Mouse (Mus musculus): ENCODE measurements around the gene Nab2. TPM values are rescaled to one million over a fixed set of nuclear protein-coding genes. Genes with fewer than 3 reads are reported as not detected.

Nab2 gene
- polyA plus RNA-seq, 1 experiment: 30.6 TPM

GRCm38 (mm10) chr10:127617294-127617693 is 51.1 kb downstream of the Nab2 start:
- H3K27me3 ChIP-seq (ENCODE audit: control insufficient read depth, insufficient read depth, low read length): peaks cover 7% of the 10 kb centered on the region
- 90% methylated on average over 4 of the region's 4 CpGs for WGBS

GRCm38 (mm10) chr10:127616261-127616679 is 52.1 kb downstream of the Nab2 start:
- peaks cover 3% of the 10 kb centered on the region; the same call in 1 of the 2 replicates for H3K4me1 ChIP-seq (ENCODE audit: control insufficient read depth, insufficient read depth, insufficient read length)
- TF ChIP-seq CTCF (IDR thresholded peaks at IDR 0.05; ENCODE audit: extremely low read depth, insufficient read depth, insufficient read length, insufficient replicate concordance) (no peak), POLR2A (IDR thresholded peaks at IDR 0.05; ENCODE audit: low read depth, low read length) (no peak)
- H3K4me3 ChIP-seq (ENCODE audit: extremely low read depth, insufficient read depth, insufficient read length): no peak overlapping the region
- no peak for DNase-seq (ENCODE audit: low read depth in 1 of 2, low spot score in 2 of 2)
- H3K27me3 ChIP-seq (ENCODE audit: control insufficient read depth, insufficient read depth, low read length): peaks cover 5% of the 10 kb centered on the region
- 0 out of 2 replicates have a peak overlapping the region, but pooled peaks have one; percentile 37 for H3K27ac ChIP-seq (ENCODE audit: insufficient read depth, low read length)
- H3K36me3 ChIP-seq (ENCODE audit: control insufficient read depth, insufficient read depth, low read length): no peaks in the 10 kb centered on the region
- WGBS: 82% methylated on average over 7 of the region's 7 CpGs

More at GRCm38 (mm10) chr10:127617294-127617693, 51.1 kb downstream of the Nab2 start:
- Histone ChIP-seq H3K4me1 (ENCODE audit: control insufficient read depth, insufficient read depth, insufficient read length) (peaks cover 6% of the 10 kb centered on the region; the same call in 1 of the 2 replicates), H3K36me3 (ENCODE audit: control insufficient read depth, insufficient read depth, low read length) (no peaks in the 10 kb centered on the region), H3K27ac (ENCODE audit: insufficient read depth, low read length) (no peak overlapping the region), H3K4me3 (ENCODE audit: extremely low read depth, insufficient read depth, insufficient read length) (no peak overlapping the region)
- no peak for TF ChIP-seq POLR2A (IDR thresholded peaks at IDR 0.05; ENCODE audit: low read depth, low read length)
- DNase-seq (ENCODE audit: low read depth in 1 of 2, low spot score in 2 of 2): no peak

GRCm38 (mm10) chr10:127615591-127615990 is 52.8 kb downstream of the Nab2 start:
- DNase-seq (ENCODE audit: low read depth in 1 of 2, low spot score in 2 of 2): no peak
- peaks cover 2% of the 10 kb centered on the region; the same call in 1 of the 2 replicates for H3K27me3 ChIP-seq (ENCODE audit: control insufficient read depth, insufficient read depth, low read length)
- 89% methylated on average over 1 of the region's 3 CpGs for WGBS
- H3K4me1 ChIP-seq (ENCODE audit: control insufficient read depth, insufficient read depth, insufficient read length): peaks cover 3% of the 10 kb centered on the region; the same call in 1 of the 2 replicates
- no peak overlapping the region for H3K4me3 ChIP-seq (ENCODE audit: extremely low read depth, insufficient read depth, insufficient read length)
- peak overlapping the region; percentile 37; the same call in 1 of the 2 replicates for H3K27ac ChIP-seq (ENCODE audit: insufficient read depth, low read length)
- TF ChIP-seq POLR2A (IDR thresholded peaks at IDR 0.05; ENCODE audit: low read depth, low read length) (no peak), CTCF (IDR thresholded peaks at IDR 0.05; ENCODE audit: extremely low read depth, insufficient read depth, insufficient read length, insufficient replicate concordance) (no peak)
- H3K36me3 ChIP-seq (ENCODE audit: control insufficient read depth, insufficient read depth, low read length): no peaks in the 10 kb centered on the region

- 71% methylated on average over 2 of the region's 2 CpGs for WGBS
- H3K27me3 ChIP-seq (ENCODE audit: control insufficient read depth, insufficient read depth, low read length): peaks cover 2% of the 10 kb centered on the region; the same call in 1 of the 2 replicates
- no peak overlapping the region for H3K4me3 ChIP-seq (ENCODE audit: extremely low read depth, insufficient read depth, insufficient read length)
- H3K36me3 ChIP-seq (ENCODE audit: control insufficient read depth, insufficient read depth, low read length): no peaks in the 10 kb centered on the region
- H3K27ac ChIP-seq (ENCODE audit: insufficient read depth, low read length): peak overlapping the region; percentile 37; the same call in 1 of the 2 replicates
- DNase-seq (ENCODE audit: low read depth in 1 of 2, low spot score in 2 of 2): no peak
- TF ChIP-seq POLR2A (IDR thresholded peaks at IDR 0.05; ENCODE audit: low read depth, low read length) (no peak), CTCF (IDR thresholded peaks at IDR 0.05; ENCODE audit: extremely low read depth, insufficient read depth, insufficient read length, insufficient replicate concordance) (no peak)
- H3K4me1 ChIP-seq (ENCODE audit: control insufficient read depth, insufficient read depth, insufficient read length): peaks cover 3% of the 10 kb centered on the region; the same call in 1 of the 2 replicates
Measured at GRCm38 (mm10) chr10:127615034-127615374, 53.4 kb downstream of the Nab2 start.

GRCm38 (mm10) chr10:127614236-127615033 is 53.9 kb downstream of the Nab2 start:
- no peaks in the 10 kb centered on the region for H3K36me3 ChIP-seq (ENCODE audit: control insufficient read depth, insufficient read depth, low read length)
- 60% methylated on average over 12 of the region's 12 CpGs for WGBS
- no peaks in the 10 kb centered on the region for H3K27me3 ChIP-seq (ENCODE audit: control insufficient read depth, insufficient read depth, low read length)
- H3K4me1 ChIP-seq (ENCODE audit: control insufficient read depth, insufficient read depth, insufficient read length): peaks cover 3% of the 10 kb centered on the region; the same call in 1 of the 2 replicates
- no peak for TF ChIP-seq POLR2A (IDR thresholded peaks at IDR 0.05; ENCODE audit: low read depth, low read length)
- TF ChIP-seq CTCF (IDR thresholded peaks at IDR 0.05; ENCODE audit: extremely low read depth, insufficient read depth, insufficient read length, insufficient replicate concordance): no peak
- H3K27ac ChIP-seq (ENCODE audit: insufficient read depth, low read length): no peak overlapping the region
- DNase-seq (ENCODE audit: low read depth in 1 of 2, low spot score in 2 of 2): no peak
- H3K4me3 ChIP-seq (ENCODE audit: extremely low read depth, insufficient read depth, insufficient read length): no peak overlapping the region

GRCm38 (mm10) chr10:127612079-127612775 is 56.1 kb downstream of the Nab2 start:
- DNase-seq (ENCODE audit: low read depth in 1 of 2, low spot score in 2 of 2): no peak
- Histone ChIP-seq H3K4me3 (ENCODE audit: extremely low read depth, insufficient read depth, insufficient read length) (no peak overlapping the region), H3K27me3 (ENCODE audit: control insufficient read depth, insufficient read depth, low read length) (no peaks in the 10 kb centered on the region), H3K27ac (ENCODE audit: insufficient read depth, low read length) (no peak overlapping the region), H3K36me3 (ENCODE audit: control insufficient read depth, insufficient read depth, low read length) (no peaks in the 10 kb centered on the region), H3K4me1 (ENCODE audit: control insufficient read depth, insufficient read depth, insufficient read length) (peaks cover 3% of the 10 kb centered on the region; the same call in 1 of the 2 replicates)
- TF ChIP-seq POLR2A (IDR thresholded peaks at IDR 0.05; ENCODE audit: low read depth, low read length) (no peak), CTCF (IDR thresholded peaks at IDR 0.05; ENCODE audit: extremely low read depth, insufficient read depth, insufficient read length, insufficient replicate concordance) (no peak)
- WGBS: 83% methylated on average over 14 of the region's 14 CpGs

Other genes starting within 250 kb of the Nab2 start
- gene Stac3, start 166.9 kb downstream of the Nab2 start, polyA plus RNA-seq (2012; rRNA removed): 2.0 and 2.2 TPM in 2 replicates
- gene Ndufa4l2, start 153.6 kb downstream of the Nab2 start, polyA plus RNA-seq (2012; rRNA removed): 6.9 and 12.2 TPM in 2 replicates
- gene Shmt2, start 146.1 kb downstream of the Nab2 start, polyA plus RNA-seq (2012; rRNA removed): 99.9 and 133 TPM in 2 replicates
- gene Nxph4, start 134.0 kb downstream of the Nab2 start, polyA plus RNA-seq (2012; rRNA removed): not detected in 2 replicates
- 98.7 and 99.4 TPM in 2 replicates for gene Lrp1, start 47.4 kb downstream of the Nab2 start, polyA plus RNA-seq (2012; rRNA removed)
- gene Stat6, start 25.6 kb downstream of the Nab2 start, polyA plus RNA-seq (2012; rRNA removed): 120 and 126 TPM in 2 replicates
- 3.2 and 3.5 TPM in 2 replicates for gene Nemp1, start 1.7 kb downstream of the Nab2 start, polyA plus RNA-seq (2012; rRNA removed)
- gene Myo1a, start 36.6 kb upstream of the Nab2 start, polyA plus RNA-seq (2012; rRNA removed): 0.13 and 0.21 TPM in 2 replicates
- gene Tac2, start 55.9 kb upstream of the Nab2 start, polyA plus RNA-seq (2012; rRNA removed): 1.9 and 4.1 TPM in 2 replicates
- 5.6 and 6.0 TPM in 2 replicates for gene Zbtb39, start 71.0 kb upstream of the Nab2 start, polyA plus RNA-seq (2012; rRNA removed)
- 22.5 and 28.8 TPM in 2 replicates for gene Gpr182, start 83.2 kb upstream of the Nab2 start, polyA plus RNA-seq (2012; rRNA removed)
- 0.25 and 0.56 TPM in 2 replicates for gene Rdh1, start 91.2 kb upstream of the Nab2 start, polyA plus RNA-seq (2012; rRNA removed)
- 0.60 and 0.94 TPM in 2 replicates for gene Rdh16f1, start 91.2 kb upstream of the Nab2 start, polyA plus RNA-seq (2012; rRNA removed)
- 0.11 and 0.18 TPM in 2 replicates for gene Rdh9, start 107.8 kb upstream of the Nab2 start, polyA plus RNA-seq (2012; rRNA removed)
- gene Rdh16, start 132.6 kb upstream of the Nab2 start, polyA plus RNA-seq (2012; rRNA removed): 0.04 TPM in 1 of 2 replicates, not detected in the other
- not detected in 2 replicates for gene Rdh19, start 181.4 kb upstream of the Nab2 start, polyA plus RNA-seq (2012; rRNA removed)
- 0.08 TPM in 1 of 2 replicates, not detected in the other for gene Rdh16f2, start 197.9 kb upstream of the Nab2 start, polyA plus RNA-seq (2012; rRNA removed)
- 0.06 and 0.08 TPM in 2 replicates for gene Rdh7, start 220.2 kb upstream of the Nab2 start, polyA plus RNA-seq (2012; rRNA removed)
- gene Sdr9c7, start 229.9 kb upstream of the Nab2 start, polyA plus RNA-seq (2012; rRNA removed): 0.04 and 0.15 TPM in 2 replicates

Data from spleen, adult 2 months (tissue).